Mouse (Mus musculus) thymus, adult 2 months (tissue): ENCODE results near the gene B3galnt2.

Source experiments
- CTCF ChIP-seq: fragments of 200-500 bp; IDR thresholded peaks from 2 replicates; pipeline ENCODE4 v1.5.1; 2012; ENCODE audit warnings: mild to moderate bottlenecking, control low read depth, low read length, moderate library complexity, borderline replicate concordance; ENCODE audit not compliant: control insufficient read depth, poor library complexity, insufficient read depth; ENCODE audit errors: extremely low read depth
- POLR2A ChIP-seq: fragments of 200-500 bp; IDR thresholded peaks from 2 replicates; pipeline ENCODE4 v1.6.1; 2012; ENCODE audit warnings: mild to moderate bottlenecking, low read length, control low read depth, moderate library complexity; ENCODE audit not compliant: control insufficient read depth, poor library complexity, insufficient read depth; ENCODE audit errors: extremely low read depth

DNA sequence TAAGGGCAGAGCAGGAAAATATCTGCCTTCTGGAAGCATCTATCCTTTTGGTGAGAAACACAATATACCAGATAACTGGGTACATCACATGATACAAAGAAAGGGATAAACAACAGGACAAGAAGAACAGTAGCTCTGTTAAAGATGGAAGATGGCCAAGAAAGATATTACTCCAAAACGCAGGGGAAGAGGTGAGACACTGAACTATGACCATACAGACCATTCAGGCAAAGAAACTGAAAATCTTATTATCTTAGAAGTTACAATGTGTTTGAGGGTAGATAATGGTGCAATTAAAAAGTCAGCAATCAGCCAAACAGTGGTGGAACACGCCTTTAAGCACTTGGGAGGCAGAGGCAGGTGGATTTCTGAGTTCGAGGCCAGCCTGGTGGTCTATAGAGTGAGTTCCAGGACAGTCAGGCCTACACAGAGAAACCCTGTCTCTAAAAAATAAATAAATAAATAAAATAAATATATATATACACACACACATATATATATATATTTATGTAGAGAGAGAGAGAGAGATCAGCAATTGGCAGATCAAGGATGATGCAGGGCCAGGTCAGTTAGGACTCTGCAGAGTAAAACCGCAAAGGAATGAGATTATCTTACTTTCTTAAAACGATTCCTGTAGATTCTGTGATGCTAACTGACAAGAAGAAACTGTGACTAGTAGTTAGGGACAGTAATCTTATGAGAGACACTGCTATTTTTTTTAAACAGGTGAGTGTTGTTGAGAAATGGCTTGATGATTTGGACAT is 79.2 kb downstream of the B3galnt2 start:
- TF ChIP-seq POLR2A (no peak), CTCF (no peak)
